8 mouse cellular contexts compared by ENCODE assay signal in genomic region chr2:115592651-115593119, GRCm38 (mm10). TPM values are rescaled to one million over a fixed set of nuclear protein-coding genes. Genes with fewer than 3 reads are reported as not detected.
A peak's percentile ranks its signal among the peaks of the same experiment; 100 is the strongest.
DNase-seq lines count a peak whose midpoint lies in the region; TF ChIP-seq lines count a peak whose summit lies in the region.

No protein-coding gene starts in this region.

- no peak overlapping the region for H3K27ac ChIP-seq in thymus, adult 2 months (ENCODE audit: control insufficient read depth, insufficient read depth, low read length)

- intact Hi-C loops in heart, postnatal 36 days (cut with DNase I) = no loop called here

- WGBS in thymus, adult 2 months = 90% methylated on average over 2 of the region's 2 CpGs

- H3K27me3 ChIP-seq in thymus, adult 2 months (ENCODE audit: control insufficient read depth, insufficient read depth, low read length) = no peaks in the 10 kb centered on the region

- no peak for TF ChIP-seq POLR2A in thymus, adult 2 months (IDR thresholded peaks at IDR 0.05; ENCODE audit: control insufficient read depth, extremely low read depth, insufficient read depth, low read length, poor library complexity)

- no peak overlapping the region for H3K4me3 ChIP-seq in thymus, adult 2 months (ENCODE audit: control insufficient read depth, insufficient read depth, low read length)

- no peaks in the 10 kb centered on the region for H3K4me1 ChIP-seq in thymus, adult 2 months (replicated peaks; ENCODE audit: control insufficient read depth, insufficient read depth, low read length)

- TF ChIP-seq CTCF in thymus, adult 2 months (IDR thresholded peaks at IDR 0.05; ENCODE audit: borderline replicate concordance, control insufficient read depth, extremely low read depth, insufficient read depth, low read length, poor library complexity) = no peak

- DNase-seq in 3T3-L1 (ENCODE audit: low read depth, low spot score) (peak; percentile 68), adipocyte (ENCODE audit: low spot score) (peak; percentile 85)
- DNase-seq in frontal cortex, postnatal 10 days (ENCODE audit: low spot score in 2 of 2) = peak; percentile 25 to 31
- DNase-seq in heart, postnatal 36 days = peak; percentile 39 to 55
- peak; percentile 40 to 41 for DNase-seq in layer of hippocampus, postnatal 36 days
- peak; percentile 75 for DNase-seq in ovary, adult 18-20 months (ENCODE audit: low spot score)
- no peak for DNase-seq in thymus, adult 2 months
- DNase-seq in yolk sac, embryonic 10.5 days (ENCODE audit: low spot score) = no peak

- no peaks in the 10 kb centered on the region for H3K36me3 ChIP-seq in thymus, adult 2 months (ENCODE audit: control insufficient read depth, insufficient read depth, low read length)

RNA-seq across cellular contexts. Expression of gene BC052040, which starts 11.2 kb away (rescaled TPM):
- total RNA-seq in heart, postnatal 36 days (2021) = 1 to 10 TPM; 2.1 to 2.2 TPM
- total RNA-seq in layer of hippocampus, postnatal 36 days (2021) = 1 to 10 TPM; 7.0 to 7.2 TPM
- 3.8 and 4.6 TPM in 2 replicates for polyA plus RNA-seq in thymus, adult 2 months (2012; rRNA removed)

Comparison
In these comparisons a context has a peak if more than half of its experiments do, and no peak if none do; other contexts are left out.
1. DNase-seq: peak in 3T3-L1 (single experiment), adipocyte (single experiment), frontal cortex, postnatal 10 days (2 of 2), heart, postnatal 36 days (2 of 2), layer of hippocampus, postnatal 36 days (2 of 2) and ovary, adult 18-20 months (single experiment); none in thymus, adult 2 months (single experiment) and yolk sac, embryonic 10.5 days (single experiment).